Mouse (Mus musculus) midbrain, postnatal 0 days (tissue): Measurements from ENCODE around the gene Dexi. TPM values are rescaled to one million over a fixed set of nuclear protein-coding genes. Genes with fewer than 3 reads are reported as not detected.

Experiments used
- ATAC-seq: fragments of 200-750 bp; cut with Nextera tagmentation; 2 replicates; pipeline ENCODE4 v1.8.0; 2017; ENCODE audit warnings: moderate number of reproducible peaks, mild to moderate bottlenecking, moderate TSS enrichment, moderate library complexity; ENCODE audit not compliant: low FRiP score
- DNase-seq: peaks from one replicate; pipeline ENCODE4 v3.0.0-alpha.2; 2015; ENCODE audit warnings: low spot score
- H3K27ac ChIP-seq: fragments of 300-500 bp; sonication (generic); 2 replicates; pipeline ENCODE4 v1.5.1; 2014; ENCODE audit warnings: low read depth, mild to moderate bottlenecking, low read length, mixed read lengths
- H3K27me3 ChIP-seq: fragments of 300-500 bp; sonication (generic); 2 replicates; pipeline ENCODE4 v1.6.1; 2014; ENCODE audit warnings: low read length, control low read depth, mixed read lengths; ENCODE audit not compliant: insufficient read depth
- H3K36me3 ChIP-seq: fragments of 300-500 bp; sonication (generic); 2 replicates; pipeline ENCODE4 v1.6.1; 2014; ENCODE audit warnings: low read length, control low read depth, mixed read lengths; ENCODE audit not compliant: insufficient read depth
- H3K4me1 ChIP-seq: fragments of 300-500 bp; sonication (generic); 2 replicates; pipeline ENCODE4 v1.6.1; 2014; ENCODE audit warnings: mild to moderate bottlenecking, control low read depth, antibody characterized with exemption, low read length, mixed read lengths; ENCODE audit not compliant: insufficient read depth
- H3K4me2 ChIP-seq: fragments of 300-500 bp; sonication (generic); 2 replicates; pipeline ENCODE4 v1.6.1; 2014; ENCODE audit warnings: low read depth, mild to moderate bottlenecking, low read length, mixed read lengths; ENCODE audit not compliant: poor library complexity, severe bottlenecking
- H3K4me3 ChIP-seq: fragments of 300-500 bp; sonication (generic); 2 replicates; pipeline ENCODE4 v1.5.1; 2014; ENCODE audit warnings: low read depth, mild to moderate bottlenecking, low read length, moderate library complexity
- H3K9ac ChIP-seq: fragments of 300-500 bp; sonication (generic); replicated peaks from 2 replicates; pipeline ENCODE4 v1.6.1; 2014; ENCODE audit warnings: mild to moderate bottlenecking, low read length, moderate library complexity, mixed read lengths; ENCODE audit not compliant: poor library complexity, severe bottlenecking
- H3K9me3 ChIP-seq: fragments of 300-500 bp; sonication (generic); 2 replicates; pipeline ENCODE4 v1.6.1; 2016; ENCODE audit warnings: low read length, control low read depth
- CTCF ChIP-seq: IDR thresholded peaks from 2 replicates; pipeline ENCODE4 v1.5.1; 2016; ENCODE audit warnings: antibody characterized with exemption, mild to moderate bottlenecking
- WGBS: fragments of 180-500 bp; shearing (Covaris S2); extraction: QIAGEN DNeasy Blood & Tissue Kit; methylation state at CpG from one replicate; pipeline ENCODE4 v1.1.7; 2014; 5-methylcytosine and 5-hydroxymethylcytosine counted together
- polyA plus RNA-seq: library from polyadenylated mRNA; unstranded; fragments of >200 nt; fragmentation: Nextera tagmentation; extraction: Ambion mirVana; gene quantifications from 2 replicates; pipeline ENCODE4 v1.2.1, GENCODE M21; 2015
- total RNA-seq: library from RNA; depleted of rRNA; stranded (reverse); fragments of >200 nt; gene quantifications from 2 replicates; pipeline ENCODE4 v1.2.3, GENCODE M21; 2014

Dexi gene
- total and polyA plus RNA-seq, 2 experiments from 2014 or later: 18.2 to 38.0 TPM

- H3K4me3 ChIP-seq: no peak overlapping the region
- H3K9ac ChIP-seq: no peak overlapping the region
- DNase-seq: no peak
- no peak for TF ChIP-seq CTCF
- H3K4me1 ChIP-seq: no peaks in the 10 kb centered on the region
- no peaks in the 10 kb centered on the region for H3K36me3 ChIP-seq
- 92% methylated on average over 12 of the region's 12 CpGs for WGBS
- no peaks in the 10 kb centered on the region for H3K27me3 ChIP-seq
- no peaks in the 10 kb centered on the region for H3K9me3 ChIP-seq
- no peak overlapping the region for H3K4me2 ChIP-seq
- H3K27ac ChIP-seq: no peak overlapping the region
- no peak for ATAC-seq
Observed at GRCm38 (mm10) chr16:10515953-10516572, 26.8 kb downstream of the Dexi start.

- TF ChIP-seq CTCF: no peak
- 87% methylated on average over 12 of the region's 12 CpGs for WGBS
Observed at GRCm38 (mm10) chr16:10511134-10511520, 31.7 kb downstream of the Dexi start.

GRCm38 (mm10) chr16:10510477-10511133 is 32.2 kb downstream of the Dexi start:
- Histone ChIP-seq H3K4me3 (no peak overlapping the region), H3K9ac (no peak overlapping the region), H3K4me2 (no peak overlapping the region), H3K27ac (no peak overlapping the region), H3K4me1 (no peaks in the 10 kb centered on the region), H3K36me3 (no peaks in the 10 kb centered on the region), H3K27me3 (no peaks in the 10 kb centered on the region), H3K9me3 (no peaks in the 10 kb centered on the region)
- ATAC-seq (no peak), DNase-seq (peak; percentile 22)
- no peak for TF ChIP-seq CTCF
- 55% methylated on average over 14 of the region's 14 CpGs for WGBS

More at GRCm38 (mm10) chr16:10511134-10511520, 31.7 kb downstream of the Dexi start:
- H3K4me3 ChIP-seq: no peak overlapping the region
- no peak overlapping the region for H3K27ac ChIP-seq
- no peaks in the 10 kb centered on the region for H3K9me3 ChIP-seq
- H3K27me3 ChIP-seq: no peaks in the 10 kb centered on the region
- DNase-seq (no peak), ATAC-seq (no peak)
- no peaks in the 10 kb centered on the region for H3K36me3 ChIP-seq
- no peaks in the 10 kb centered on the region for H3K4me1 ChIP-seq
- H3K4me2 ChIP-seq: no peak overlapping the region
- no peak overlapping the region for H3K9ac ChIP-seq

GRCm38 (mm10) chr16:10508691-10509090 is 34.2 kb downstream of the Dexi start:
- WGBS: 76% methylated on average over 6 of the region's 6 CpGs
- H3K9ac ChIP-seq: no peak overlapping the region
- H3K9me3 ChIP-seq: no peaks in the 10 kb centered on the region
- no peaks in the 10 kb centered on the region for H3K36me3 ChIP-seq
- H3K4me3 ChIP-seq: no peak overlapping the region
- ATAC-seq (no peak), DNase-seq (no peak)
- no peak overlapping the region for H3K4me2 ChIP-seq
- H3K27me3 ChIP-seq: no peaks in the 10 kb centered on the region
- H3K4me1 ChIP-seq: no peaks in the 10 kb centered on the region
- no peak for TF ChIP-seq CTCF
- H3K27ac ChIP-seq: no peak overlapping the region

- Histone ChIP-seq H3K27ac (no peak overlapping the region), H3K9me3 (no peaks in the 10 kb centered on the region), H3K4me1 (no peaks in the 10 kb centered on the region), H3K4me3 (no peak overlapping the region), H3K27me3 (no peaks in the 10 kb centered on the region), H3K9ac (no peak overlapping the region), H3K36me3 (no peaks in the 10 kb centered on the region), H3K4me2 (no peak overlapping the region)
- 41% methylated on average over 4 of the region's 4 CpGs for WGBS
- TF ChIP-seq CTCF: no peak
- ATAC-seq (no peak), DNase-seq (no peak)
Observed at GRCm38 (mm10) chr16:10507445-10507844, 35.4 kb downstream of the Dexi start.

GRCm38 (mm10) chr16:10503058-10503457 is 39.8 kb downstream of the Dexi start:
- ATAC-seq: no peak
- 71% methylated on average over 2 of the region's 2 CpGs for WGBS

More at GRCm38 (mm10) chr16:10503058-10503457, 39.8 kb downstream of the Dexi start:
- H3K27me3 ChIP-seq: no peaks in the 10 kb centered on the region
- no peak overlapping the region for H3K9ac ChIP-seq
- DNase-seq: no peak
- no peak overlapping the region for H3K4me2 ChIP-seq
- no peaks in the 10 kb centered on the region for H3K36me3 ChIP-seq
- H3K4me1 ChIP-seq: 0 out of 2 replicates have a peak, but pooled peaks cover 2% of the 10 kb centered on the region
- no peak overlapping the region for H3K4me3 ChIP-seq
- H3K27ac ChIP-seq: no peak overlapping the region
- H3K9me3 ChIP-seq: no peaks in the 10 kb centered on the region
- no peak for TF ChIP-seq CTCF
